Mouse (Mus musculus): ENCODE measurements around the gene Trex1.

DNA sequence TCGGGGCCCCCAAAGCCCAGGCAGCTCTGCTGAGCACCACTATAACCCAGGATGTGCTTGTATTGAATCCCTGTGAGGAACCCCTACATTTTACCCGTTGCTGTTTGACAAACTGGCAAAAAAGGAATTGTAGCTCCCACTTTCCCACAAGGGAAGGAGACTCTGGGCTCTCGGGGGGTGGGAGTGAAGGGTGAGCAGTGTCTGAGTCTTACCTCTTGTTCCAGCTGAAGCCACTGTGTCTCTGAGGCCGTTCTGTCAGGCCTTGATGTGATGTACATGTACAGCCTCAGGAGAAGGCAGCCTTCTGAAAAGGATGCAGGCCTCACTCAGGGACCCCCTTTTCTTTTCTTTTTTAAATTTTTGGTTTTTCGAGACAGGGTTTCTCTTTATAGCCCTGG is 1.4 kb upstream of the Trex1 start:
- no peak for TF ChIP-seq CTCF (IDR thresholded peaks at IDR 0.05; ENCODE audit: low read depth)
- no peak for TF ChIP-seq EP300 (IDR thresholded peaks at IDR 0.05; ENCODE audit: low read depth)
